8 mouse cellular contexts compared by ENCODE assay signal in genomic region chr6:148946881-148947405, GRCm38 (mm10). TPM values are rescaled to one million over a fixed set of nuclear protein-coding genes. Genes with fewer than 3 reads are reported as not detected.
A peak's percentile ranks its signal among the peaks of the same experiment; 100 is the strongest.
DNase-seq lines count a peak whose midpoint lies in the region; ATAC-seq and TF ChIP-seq lines count a peak whose summit lies in the region.

No protein-coding gene starts in this region.

- peak overlapping the region; percentile 86 for H3K4me3 ChIP-seq in erythroblast, embryonic 14.5 days (replicated peaks)
- H3K4me3 ChIP-seq in E14TG2a.4 (replicated peaks; ENCODE audit: low read length): peak overlapping the region; percentile 94
- peak overlapping the region; percentile 62 for H3K4me3 ChIP-seq in forebrain, embryonic 16.5 days (replicated peaks; ENCODE audit: low read length)
- peak overlapping the region; percentile 94 for H3K4me3 ChIP-seq in lung, embryonic 16.5 days (ENCODE audit: low read length)

- H3K4me2 ChIP-seq in forebrain, embryonic 16.5 days (ENCODE audit: low read length): peak overlapping the region; percentile 81
- peak overlapping the region; percentile 87 for H3K4me2 ChIP-seq in lung, embryonic 16.5 days (ENCODE audit: low read depth, low read length)

- TF ChIP-seq CTCF in E14TG2a.4 (conservative IDR thresholded peaks at IDR 0.05; ENCODE audit: low read length): no peak

- no peaks in the 10 kb centered on the region for H3K27me3 ChIP-seq in erythroblast, embryonic 14.5 days (ENCODE audit: control insufficient read depth)
- H3K27me3 ChIP-seq in E14TG2a.4 (ENCODE audit: insufficient read depth, low read length): no peaks in the 10 kb centered on the region
- no peaks in the 10 kb centered on the region for H3K27me3 ChIP-seq in forebrain, embryonic 16.5 days (replicated peaks; ENCODE audit: control insufficient read depth, insufficient read depth, low read length)
- no peaks in the 10 kb centered on the region for H3K27me3 ChIP-seq in lung, embryonic 16.5 days (ENCODE audit: control insufficient read depth, insufficient read depth, low read depth, low read length)

- peak overlapping the region; percentile 84 for H3K9ac ChIP-seq in forebrain, embryonic 16.5 days (replicated peaks; ENCODE audit: low read depth, low read length)
- H3K9ac ChIP-seq in lung, embryonic 16.5 days (ENCODE audit: low read length): peak overlapping the region; percentile 78

- no peak for DNase-seq in frontal cortex, postnatal 25 days (ENCODE audit: low spot score in 2 of 2)
- no peak for DNase-seq in adrenal gland, postnatal 36 days
- no peak for DNase-seq in spleen, postnatal 36 days (ENCODE audit: low spot score in 2 of 2)

- peak overlapping the region; percentile 64 for H3K27ac ChIP-seq in forebrain, embryonic 16.5 days (ENCODE audit: low read length)
- H3K27ac ChIP-seq in lung, embryonic 16.5 days (ENCODE audit: low read length): peak overlapping the region; percentile 92

- H3K4me1 ChIP-seq in erythroblast, embryonic 14.5 days (ENCODE audit: control insufficient read depth): peaks cover 38% of the 10 kb centered on the region
- H3K4me1 ChIP-seq in E14TG2a.4 (replicated peaks; ENCODE audit: low read depth, low read length): peaks cover 51% of the 10 kb centered on the region
- H3K4me1 ChIP-seq in forebrain, embryonic 16.5 days (replicated peaks; ENCODE audit: control insufficient read depth, insufficient read depth, low read length): peaks cover 17% of the 10 kb centered on the region
- peaks cover 8% of the 10 kb centered on the region; the same call in 1 of the 2 replicates for H3K4me1 ChIP-seq in lung, embryonic 16.5 days (replicated peaks; ENCODE audit: control insufficient read depth, insufficient read depth, low read length)

- no peaks in the 10 kb centered on the region for H3K9me3 ChIP-seq in erythroblast, embryonic 14.5 days (ENCODE audit: control insufficient read depth, low read length)
- no peaks in the 10 kb centered on the region for H3K9me3 ChIP-seq in E14TG2a.4 (ENCODE audit: low read length)
- H3K9me3 ChIP-seq in forebrain, embryonic 16.5 days (ENCODE audit: control insufficient read depth, low read length): no peaks in the 10 kb centered on the region
- H3K9me3 ChIP-seq in lung, embryonic 16.5 days (ENCODE audit: control insufficient read depth, low read length): no peaks in the 10 kb centered on the region

- 23% methylated on average over 11 of the region's 11 CpGs for WGBS in forebrain, embryonic 16.5 days
- 27% methylated on average over 11 of the region's 11 CpGs for WGBS in lung, embryonic 16.5 days

- H3K36me3 ChIP-seq in erythroblast, embryonic 14.5 days (ENCODE audit: control insufficient read depth): no peaks in the 10 kb centered on the region
- peaks cover 24% of the 10 kb centered on the region for H3K36me3 ChIP-seq in E14TG2a.4 (ENCODE audit: insufficient read depth, low read length)
- H3K36me3 ChIP-seq in forebrain, embryonic 16.5 days (ENCODE audit: control insufficient read depth, insufficient read depth): no peaks in the 10 kb centered on the region
- H3K36me3 ChIP-seq in lung, embryonic 16.5 days (ENCODE audit: control insufficient read depth, insufficient read depth, low read length): 0 out of 2 replicates have a peak, but pooled peaks cover 2% of the 10 kb centered on the region

- no peak for ATAC-seq in erythroblast, adult 5-6 weeks (replicated peaks; ENCODE audit: low FRiP score, poor library complexity, severe bottlenecking)
- peak; percentile 9 for ATAC-seq in forebrain, embryonic 16.5 days
- ATAC-seq in lung, embryonic 16.5 days (ENCODE audit: low read depth): 0 out of 2 replicates have a peak, but pooled peaks have one; percentile 1

RNA-seq across cellular contexts. Expression of gene Sinhcaf, which starts 0.7 kb away (rescaled TPM):
- polyA plus RNA-seq in erythroblast, embryonic 14.5 days (2012): 0.11 and 0.23 TPM in 2 replicates
- 4.6 and 9.0 TPM in 2 replicates for total RNA-seq in erythroblast, adult 5-6 weeks (2015; ENCODE audit: low replicate concordance)
- 9.0 and 12.8 TPM in 2 replicates for total RNA-seq in erythroblast, adult 5-6 weeks (2017; ENCODE audit: low replicate concordance)
- polyA plus RNA-seq in forebrain, embryonic 16.5 days (2015; fragmentation: Nextera tagmentation; extraction: Ambion mirVana): 106 and 127 TPM in 2 replicates
- polyA plus RNA-seq in lung, embryonic 16.5 days (2015; fragmentation: Nextera tagmentation; extraction: Ambion mirVana): 91.0 and 99.0 TPM in 2 replicates
- 10 to 100 TPM; 21.5 to 35.0 TPM for total RNA-seq in adrenal gland, postnatal 36 days (2021)

RNA-seq across cellular contexts. Expression of gene Caprin2, which starts 50.9 kb away (rescaled TPM):
- 0.07 and 0.41 TPM in 2 replicates for polyA plus RNA-seq in erythroblast, embryonic 14.5 days (2012)
- total RNA-seq in erythroblast, adult 5-6 weeks (2015; ENCODE audit: low replicate concordance): 3.1 TPM in 1 of 2 replicates, not detected in the other
- total RNA-seq in erythroblast, adult 5-6 weeks (2017; ENCODE audit: low replicate concordance): 3.1 and 4.0 TPM in 2 replicates
- polyA plus RNA-seq in forebrain, embryonic 16.5 days (2015; fragmentation: Nextera tagmentation; extraction: Ambion mirVana): 9.2 and 11.6 TPM in 2 replicates
- 14.9 and 15.2 TPM in 2 replicates for polyA plus RNA-seq in lung, embryonic 16.5 days (2015; fragmentation: Nextera tagmentation; extraction: Ambion mirVana)
- 10 to 100 TPM; 12.1 to 13.2 TPM for total RNA-seq in adrenal gland, postnatal 36 days (2021)

Comparison
In these comparisons a context has a peak if more than half of its experiments do, and no peak if none do; other contexts are left out.
1. RNA of gene Sinhcaf, which starts 0.7 kb away (polyA plus RNA-seq): 106 to 127 TPM in forebrain, embryonic 16.5 days and 91.0 to 99.0 TPM in lung, embryonic 16.5 days; 0.11 to 0.23 TPM in erythroblast, embryonic 14.5 days; every median in the first group is over 10 times any median in the second.
2. Peak in every context shown above with its lines, with median percentiles within 50 percentile points of each other: H3K4me3 ChIP-seq.